10 mouse cellular contexts compared by ENCODE assay signal in the genomic region with DNA sequence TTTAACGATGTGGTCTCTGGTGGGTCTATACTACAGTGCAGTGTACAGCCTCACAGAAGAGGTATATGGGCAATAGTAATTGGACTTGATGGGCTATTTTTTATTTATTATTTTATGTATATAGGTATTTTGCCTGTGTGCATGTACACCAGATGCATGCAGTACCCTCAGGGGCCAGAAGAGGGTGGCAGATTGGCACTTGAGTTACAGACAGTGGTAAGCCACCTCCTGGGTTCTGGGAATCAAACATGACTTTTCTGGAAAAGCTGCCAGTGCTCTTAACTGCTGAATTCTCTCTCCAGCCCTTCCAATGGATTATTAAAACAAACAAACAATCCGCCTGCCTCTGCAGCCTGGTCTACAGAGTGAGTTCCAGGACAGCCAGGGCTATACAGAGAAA. TPM values are rescaled to one million over a fixed set of nuclear protein-coding genes. Genes with fewer than 3 reads are reported as not detected.
DNase-seq lines count a peak whose midpoint lies in the region; ATAC-seq and TF ChIP-seq lines count a peak whose summit lies in the region.
"Had no signal": no experiment of that assay in that cellular context is flagged by ENCODE, and none has a peak within 500 bp of the region (broad histone marks: within the 10 kb centered on the region; RNA-seq: fewer than 3 reads in every experiment).

No protein-coding gene starts in this region.

- H3K4me1 ChIP-seq in forebrain, postnatal 0 days (ENCODE audit: insufficient read depth) = no peaks in the 10 kb centered on the region
- no peaks in the 10 kb centered on the region for H3K4me1 ChIP-seq in forebrain, embryonic 16.5 days (replicated peaks; ENCODE audit: control insufficient read depth, insufficient read depth, low read length)
- no peaks in the 10 kb centered on the region for H3K4me1 ChIP-seq in midbrain, postnatal 0 days (ENCODE audit: insufficient read depth, low read length)
- H3K4me1 ChIP-seq in midbrain, embryonic 14.5 days (ENCODE audit: control insufficient read depth, insufficient read depth, low read length) = no peaks in the 10 kb centered on the region
- H3K4me1 ChIP-seq: lung, embryonic 15.5 days had no signal

- no peak for DNase-seq in forebrain, postnatal 0 days
- no peak for DNase-seq in midbrain, postnatal 0 days (ENCODE audit: low spot score)
- no peak for DNase-seq in midbrain, embryonic 14.5 days
- DNase-seq in embryo, embryonic 9.5 days (ENCODE audit: extremely low spot score) = peak; percentile 31
- DNase-seq in splenic B cell, adult 2 months (ENCODE audit: low read depth, low spot score) = peak; percentile 33
- DNase-seq in left cerebral cortex, adult 9 months (ENCODE audit: low spot score in 2 of 2) = no peak
- DNase-seq in frontal cortex, postnatal 36 days (ENCODE audit: low spot score in 2 of 2) = no peak

- H3K36me3 ChIP-seq in forebrain, postnatal 0 days (ENCODE audit: insufficient read depth) = no peaks in the 10 kb centered on the region
- no peaks in the 10 kb centered on the region for H3K36me3 ChIP-seq in forebrain, embryonic 16.5 days (ENCODE audit: control insufficient read depth, insufficient read depth)
- no peaks in the 10 kb centered on the region for H3K36me3 ChIP-seq in midbrain, postnatal 0 days (ENCODE audit: insufficient read depth, low read length)
- H3K36me3 ChIP-seq in midbrain, embryonic 14.5 days (ENCODE audit: control insufficient read depth, insufficient read depth, low read length) = no peaks in the 10 kb centered on the region
- H3K36me3 ChIP-seq in splenic B cell, adult 2 months (ENCODE audit: control insufficient read depth, insufficient read depth, low read length, poor library complexity, severe bottlenecking) = no peaks in the 10 kb centered on the region
- H3K36me3 ChIP-seq: lung, embryonic 15.5 days had no signal

- ATAC-seq in forebrain, postnatal 0 days = no peak
- no peak for ATAC-seq in forebrain, embryonic 16.5 days
- ATAC-seq in midbrain, postnatal 0 days (ENCODE audit: low FRiP score) = no peak
- ATAC-seq in midbrain, embryonic 14.5 days (ENCODE audit: low FRiP score, low TSS enrichment) = no peak

- H3K4me3 ChIP-seq in forebrain, postnatal 0 days (ENCODE audit: low read depth, low read length) = no peak overlapping the region
- no peak overlapping the region for H3K4me3 ChIP-seq in forebrain, embryonic 16.5 days (replicated peaks; ENCODE audit: low read length)
- H3K4me3 ChIP-seq in midbrain, postnatal 0 days (ENCODE audit: low read depth, low read length) = no peak overlapping the region
- H3K4me3 ChIP-seq in midbrain, embryonic 14.5 days (replicated peaks; ENCODE audit: low read depth, low read length) = no peak overlapping the region
- H3K4me3 ChIP-seq: lung, embryonic 15.5 days had no signal

- no peaks in the 10 kb centered on the region for H3K27me3 ChIP-seq in forebrain, postnatal 0 days (ENCODE audit: insufficient read depth, low read length)
- H3K27me3 ChIP-seq in forebrain, embryonic 16.5 days (replicated peaks; ENCODE audit: control insufficient read depth, insufficient read depth, low read length) = no peaks in the 10 kb centered on the region
- no peaks in the 10 kb centered on the region for H3K27me3 ChIP-seq in midbrain, postnatal 0 days (ENCODE audit: insufficient read depth, low read length)
- no peaks in the 10 kb centered on the region for H3K27me3 ChIP-seq in midbrain, embryonic 14.5 days (ENCODE audit: control insufficient read depth, insufficient read depth, low read length)
- no peaks in the 10 kb centered on the region for H3K27me3 ChIP-seq in splenic B cell, adult 2 months (ENCODE audit: control insufficient read depth, insufficient read depth, low read length, poor library complexity, severe bottlenecking)
- H3K27me3 ChIP-seq: lung, embryonic 15.5 days had no signal

- H3K27ac ChIP-seq in forebrain, postnatal 0 days (ENCODE audit: low read depth, low read length) = no peak overlapping the region
- no peak overlapping the region for H3K27ac ChIP-seq in forebrain, embryonic 16.5 days (ENCODE audit: low read length)
- no peak overlapping the region for H3K27ac ChIP-seq in midbrain, postnatal 0 days (ENCODE audit: low read depth, low read length)
- no peak overlapping the region for H3K27ac ChIP-seq in midbrain, embryonic 14.5 days (replicated peaks; ENCODE audit: low read depth, low read length)
- H3K27ac ChIP-seq: lung, embryonic 15.5 days had no signal

- no peak overlapping the region for H3K9ac ChIP-seq in forebrain, postnatal 0 days
- no peak overlapping the region for H3K9ac ChIP-seq in forebrain, embryonic 16.5 days (replicated peaks; ENCODE audit: low read depth, low read length)
- H3K9ac ChIP-seq in midbrain, postnatal 0 days (replicated peaks; ENCODE audit: low read length, poor library complexity, severe bottlenecking) = no peak overlapping the region
- no peak overlapping the region for H3K9ac ChIP-seq in midbrain, embryonic 14.5 days (replicated peaks; ENCODE audit: low read length)
- H3K9ac ChIP-seq: lung, embryonic 15.5 days had no signal

- no peaks in the 10 kb centered on the region for H3K9me3 ChIP-seq in forebrain, postnatal 0 days (ENCODE audit: low read length)
- H3K9me3 ChIP-seq in forebrain, embryonic 16.5 days (ENCODE audit: control insufficient read depth, low read length) = no peaks in the 10 kb centered on the region
- H3K9me3 ChIP-seq in midbrain, postnatal 0 days (ENCODE audit: low read length) = no peaks in the 10 kb centered on the region
- no peaks in the 10 kb centered on the region for H3K9me3 ChIP-seq in midbrain, embryonic 14.5 days (ENCODE audit: control insufficient read depth, low read length)
- H3K9me3 ChIP-seq: lung, embryonic 15.5 days had no signal

- peak; percentile 34 for TF ChIP-seq CTCF in forebrain, postnatal 0 days (IDR thresholded peaks at IDR 0.05; ENCODE audit: low read depth)
- peak; percentile 33 for TF ChIP-seq CTCF in midbrain, postnatal 0 days (IDR thresholded peaks at IDR 0.05)

- WGBS in forebrain, postnatal 0 days = 80% methylated on average over 2 of the region's 2 CpGs
- 75% methylated on average over 2 of the region's 2 CpGs for WGBS in forebrain, embryonic 16.5 days
- WGBS in midbrain, postnatal 0 days = 65% methylated on average over 2 of the region's 2 CpGs
- WGBS in midbrain, embryonic 14.5 days = 77% methylated on average over 2 of the region's 2 CpGs

- H3K4me2 ChIP-seq in forebrain, postnatal 0 days (ENCODE audit: low read depth) = no peak overlapping the region
- no peak overlapping the region for H3K4me2 ChIP-seq in forebrain, embryonic 16.5 days (ENCODE audit: low read length)
- H3K4me2 ChIP-seq in midbrain, postnatal 0 days (ENCODE audit: low read depth, low read length, poor library complexity, severe bottlenecking) = no peak overlapping the region
- H3K4me2 ChIP-seq in midbrain, embryonic 14.5 days (ENCODE audit: low read length) = no peak overlapping the region
- H3K4me2 ChIP-seq: lung, embryonic 15.5 days had no signal

RNA-seq across cellular contexts. Expression of gene Cyp27a1, which starts 10.4 kb away (rescaled TPM):
- total RNA-seq in forebrain, postnatal 0 days (2014; rRNA removed) = 1.3 and 1.6 TPM in 2 replicates
- polyA plus RNA-seq in forebrain, postnatal 0 days (2015; fragmentation: Nextera tagmentation; extraction: Ambion mirVana) = 1.5 and 1.6 TPM in 2 replicates
- 0.94 and 1.7 TPM in 2 replicates for polyA plus RNA-seq in forebrain, embryonic 16.5 days (2015; fragmentation: Nextera tagmentation; extraction: Ambion mirVana)
- 4.4 TPM in 2 replicates for total RNA-seq in midbrain, postnatal 0 days (2014; rRNA removed)
- polyA plus RNA-seq in midbrain, postnatal 0 days (2015; fragmentation: Nextera tagmentation; extraction: Ambion mirVana) = 2.3 and 2.6 TPM in 2 replicates
- polyA plus RNA-seq in midbrain, embryonic 14.5 days (2014; fragmentation: Nextera tagmentation; extraction: Ambion mirVana) = 0.53 and 2.1 TPM in 2 replicates

RNA-seq across cellular contexts. Expression of gene Prkag3, which starts 25.3 kb away (rescaled TPM):
- total RNA-seq in forebrain, postnatal 0 days (2014; rRNA removed) = 0.23 TPM in 1 of 2 replicates, not detected in the other
- polyA plus RNA-seq in forebrain, postnatal 0 days (2015; fragmentation: Nextera tagmentation; extraction: Ambion mirVana) = not detected in 2 replicates
- polyA plus RNA-seq in forebrain, embryonic 16.5 days (2015; fragmentation: Nextera tagmentation; extraction: Ambion mirVana) = not detected in 2 replicates
- 0.11 TPM in 1 of 2 replicates, not detected in the other for total RNA-seq in midbrain, postnatal 0 days (2014; rRNA removed)
- polyA plus RNA-seq in midbrain, postnatal 0 days (2015; fragmentation: Nextera tagmentation; extraction: Ambion mirVana) = 0.09 TPM in 1 of 2 replicates, not detected in the other
- polyA plus RNA-seq in midbrain, embryonic 14.5 days (2014; fragmentation: Nextera tagmentation; extraction: Ambion mirVana) = not detected in 2 replicates
- total RNA-seq: hematopoietic stem cell, adult 5-6 weeks had no signal

RNA-seq across cellular contexts. Expression of gene Wnt6, which starts 47.9 kb away (rescaled TPM):
- total RNA-seq in forebrain, postnatal 0 days (2014; rRNA removed) = 6.1 and 7.2 TPM in 2 replicates
- polyA plus RNA-seq in forebrain, postnatal 0 days (2015; fragmentation: Nextera tagmentation; extraction: Ambion mirVana) = 3.8 and 4.6 TPM in 2 replicates
- polyA plus RNA-seq in forebrain, embryonic 16.5 days (2015; fragmentation: Nextera tagmentation; extraction: Ambion mirVana) = 3.6 and 4.5 TPM in 2 replicates
- 6.2 and 8.4 TPM in 2 replicates for total RNA-seq in midbrain, postnatal 0 days (2014; rRNA removed)
- polyA plus RNA-seq in midbrain, postnatal 0 days (2015; fragmentation: Nextera tagmentation; extraction: Ambion mirVana) = 6.3 and 6.6 TPM in 2 replicates
- polyA plus RNA-seq in midbrain, embryonic 14.5 days (2014; fragmentation: Nextera tagmentation; extraction: Ambion mirVana) = 2.7 TPM in 1 of 2 replicates, not detected in the other
- total RNA-seq: hematopoietic stem cell, adult 5-6 weeks had no signal

Comparison
In these comparisons a context has a peak if more than half of its experiments do, and no peak if none do; other contexts are left out.
1. DNase-seq: peak in embryo, embryonic 9.5 days (single experiment) and splenic B cell, adult 2 months (single experiment); none in forebrain, postnatal 0 days (single experiment), midbrain, postnatal 0 days (single experiment), midbrain, embryonic 14.5 days (single experiment), left cerebral cortex, adult 9 months (0 of 2) and frontal cortex, postnatal 36 days (0 of 2).